Mouse (Mus musculus) bone marrow macrophage, adult 2 months (primary cell): ENCODE measurements around the gene Abhd17a.

Experiments
- CTCF ChIP-seq: IDR thresholded peaks from 2 replicates; pipeline ENCODE4 v1.5.1; 2012; ENCODE audit warnings: low read depth, mild to moderate bottlenecking, low read length, moderate library complexity
- POLR2A ChIP-seq: IDR thresholded peaks from 2 replicates; pipeline ENCODE4 v1.6.1; 2012; ENCODE audit warnings: mild to moderate bottlenecking, low read depth, low read length, borderline replicate concordance

DNA sequence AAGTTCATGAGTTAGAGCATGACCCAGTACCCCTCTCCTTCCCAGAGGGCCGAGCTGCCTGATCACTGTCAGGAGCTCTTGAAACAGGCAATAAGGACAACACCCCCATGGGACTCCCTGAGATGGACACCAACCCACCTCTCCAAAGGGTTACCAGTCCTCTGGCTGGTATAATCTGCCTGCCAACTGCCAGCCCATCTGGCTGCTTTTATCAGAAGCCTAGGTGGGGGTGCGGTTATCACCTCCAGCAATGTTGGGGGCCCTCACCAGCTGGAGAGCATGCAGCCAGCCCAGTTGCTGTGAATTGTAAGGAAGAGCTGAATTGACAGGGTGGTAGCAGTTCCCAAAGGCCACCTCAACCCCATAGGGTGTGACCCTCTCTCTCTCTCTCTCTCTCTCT is 17.7 kb downstream of the Abhd17a start:
- no peak for TF ChIP-seq POLR2A
- TF ChIP-seq CTCF: no peak
